ENCODE assay signal across 8 mouse cellular contexts in the genomic region with DNA sequence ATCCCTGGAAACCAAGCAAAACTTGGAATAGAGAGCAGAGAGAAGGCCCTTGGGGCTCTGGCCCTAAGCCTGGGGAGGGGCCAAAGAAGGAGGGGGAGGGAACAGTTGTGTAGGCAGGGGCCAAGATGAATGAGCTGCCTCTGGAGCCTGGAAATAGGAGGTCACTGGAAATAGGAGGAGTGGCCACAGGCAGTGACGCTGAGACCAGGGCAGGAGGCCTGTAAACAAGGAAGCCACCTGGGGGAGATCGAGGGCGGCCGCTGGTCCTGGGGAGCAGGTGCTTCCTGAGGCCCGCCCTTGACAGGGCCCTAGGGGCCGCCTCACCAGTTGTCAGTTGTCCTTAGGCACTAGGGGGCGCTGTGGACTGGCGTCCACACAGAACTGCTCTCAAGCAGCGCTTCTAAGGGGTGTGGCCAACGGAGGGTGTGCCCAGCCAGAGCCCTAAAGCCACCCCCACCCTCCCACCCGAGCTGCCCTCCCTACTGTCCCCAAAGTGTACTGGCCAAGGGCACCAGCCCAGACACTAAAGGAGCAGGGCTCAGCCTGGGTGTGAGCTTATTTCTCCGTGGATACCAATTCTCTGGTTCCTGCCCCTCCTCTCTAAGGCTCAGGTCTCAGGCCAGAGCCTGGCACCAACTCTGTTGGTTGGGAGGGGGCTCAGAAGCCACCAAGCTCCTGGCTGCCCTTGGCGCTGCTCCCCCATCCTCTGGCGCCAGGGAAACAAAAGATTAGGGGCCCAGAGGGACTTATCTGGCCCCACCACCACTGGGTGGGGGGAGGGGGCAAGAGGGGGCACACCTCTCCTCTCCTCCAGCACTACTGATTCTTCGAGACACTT. TPM values are rescaled to one million over a fixed set of nuclear protein-coding genes. Genes with fewer than 3 reads are reported as not detected.
DNase-seq lines count a peak whose midpoint lies in the region; ATAC-seq and TF ChIP-seq lines count a peak whose summit lies in the region.

No protein-coding gene starts in this region.

- peaks cover 24% of the 10 kb centered on the region for H3K36me3 ChIP-seq in forebrain, embryonic 16.5 days (ENCODE audit: control insufficient read depth, insufficient read depth)
- peaks cover 35% of the 10 kb centered on the region for H3K36me3 ChIP-seq in hindbrain, embryonic 12.5 days
- peaks cover 30% of the 10 kb centered on the region for H3K36me3 ChIP-seq in limb, embryonic 14.5 days (ENCODE audit: control insufficient read depth, insufficient read depth, low read length)
- H3K36me3 ChIP-seq in midbrain, embryonic 16.5 days (ENCODE audit: control insufficient read depth, insufficient read depth, low read length), result peaks cover 10% of the 10 kb centered on the region; the same call in 1 of the 2 replicates
- H3K36me3 ChIP-seq in stomach, postnatal 0 days (ENCODE audit: control insufficient read depth, insufficient read depth, low read length), result peaks cover 11% of the 10 kb centered on the region

- no peaks in the 10 kb centered on the region for H3K9me3 ChIP-seq in forebrain, embryonic 16.5 days (ENCODE audit: control insufficient read depth, low read length)
- H3K9me3 ChIP-seq in hindbrain, embryonic 12.5 days (replicated peaks), result no peaks in the 10 kb centered on the region
- H3K9me3 ChIP-seq in limb, embryonic 14.5 days (ENCODE audit: control insufficient read depth, low read length), result no peaks in the 10 kb centered on the region
- no peaks in the 10 kb centered on the region for H3K9me3 ChIP-seq in midbrain, embryonic 16.5 days (replicated peaks; ENCODE audit: control insufficient read depth, low read length, poor library complexity, severe bottlenecking)
- H3K9me3 ChIP-seq in stomach, postnatal 0 days (ENCODE audit: control insufficient read depth, low read length), result no peaks in the 10 kb centered on the region

- no peak for TF ChIP-seq EP300 in stomach, postnatal 0 days (optimal IDR thresholded peaks at IDR 0.05)

- peaks cover 17% of the 10 kb centered on the region for H3K4me1 ChIP-seq in forebrain, embryonic 16.5 days (replicated peaks; ENCODE audit: control insufficient read depth, insufficient read depth, low read length)
- peaks cover 30% of the 10 kb centered on the region for H3K4me1 ChIP-seq in hindbrain, embryonic 12.5 days
- peaks cover 11% of the 10 kb centered on the region for H3K4me1 ChIP-seq in limb, embryonic 14.5 days (ENCODE audit: control insufficient read depth, insufficient read depth, low read length)
- peaks cover 3% of the 10 kb centered on the region for H3K4me1 ChIP-seq in midbrain, embryonic 16.5 days (ENCODE audit: control insufficient read depth, insufficient read depth, low read length)
- H3K4me1 ChIP-seq in stomach, postnatal 0 days (replicated peaks; ENCODE audit: control insufficient read depth, insufficient read depth), result peaks cover 10% of the 10 kb centered on the region

- H3K27ac ChIP-seq in forebrain, embryonic 16.5 days (ENCODE audit: low read length), result peak overlapping the region; percentile 46
- peak overlapping the region; percentile 55 for H3K27ac ChIP-seq in hindbrain, embryonic 12.5 days
- no peak overlapping the region for H3K27ac ChIP-seq in limb, embryonic 14.5 days (replicated peaks; ENCODE audit: low read depth, low read length)
- H3K27ac ChIP-seq in midbrain, embryonic 16.5 days (ENCODE audit: low read length), result no peak overlapping the region
- H3K27ac ChIP-seq in stomach, postnatal 0 days (replicated peaks), result peak overlapping the region; percentile 71

- H3K9ac ChIP-seq in forebrain, embryonic 16.5 days (replicated peaks; ENCODE audit: low read depth, low read length), result no peak overlapping the region
- H3K9ac ChIP-seq in hindbrain, embryonic 12.5 days, result no peak overlapping the region
- H3K9ac ChIP-seq in limb, embryonic 14.5 days (ENCODE audit: low read depth, low read length, severe bottlenecking), result 0 out of 2 replicates have a peak overlapping the region, but pooled peaks have one; percentile 16
- H3K9ac ChIP-seq in midbrain, embryonic 16.5 days (ENCODE audit: low read depth, low read length), result no peak overlapping the region
- H3K9ac ChIP-seq in stomach, postnatal 0 days (ENCODE audit: low read length), result peak overlapping the region; percentile 43; the same call in 1 of the 2 replicates

- peak; percentile 82 for TF ChIP-seq CTCF in stomach, postnatal 0 days (IDR thresholded peaks at IDR 0.05; ENCODE audit: low read depth)

- WGBS in forebrain, embryonic 16.5 days, result 6% methylated on average over 15 of the region's 15 CpGs
- 7% methylated on average over 15 of the region's 15 CpGs for WGBS in hindbrain, embryonic 12.5 days
- WGBS in limb, embryonic 14.5 days, result 8% methylated on average over 11 of the region's 15 CpGs
- WGBS in midbrain, embryonic 16.5 days, result 7% methylated on average over 15 of the region's 15 CpGs
- 6% methylated on average over 14 of the region's 15 CpGs for whole genome bisulfite sequencing in stomach, postnatal 0 days

- H3K4me3 ChIP-seq in forebrain, embryonic 16.5 days (replicated peaks; ENCODE audit: low read length), result no peak overlapping the region
- H3K4me3 ChIP-seq in hindbrain, embryonic 12.5 days, result no peak overlapping the region
- no peak overlapping the region for H3K4me3 ChIP-seq in limb, embryonic 14.5 days (replicated peaks; ENCODE audit: low read length)
- H3K4me3 ChIP-seq in midbrain, embryonic 16.5 days (ENCODE audit: low read depth, low read length), result no peak overlapping the region
- 0 out of 2 replicates have a peak overlapping the region, but pooled peaks have one; percentile 18 for H3K4me3 ChIP-seq in stomach, postnatal 0 days (ENCODE audit: low read depth, low read length)

- TF ChIP-seq POLR2A in limb, embryonic 14.5 days (IDR thresholded peaks at IDR 0.05; ENCODE audit: borderline replicate concordance, extremely low read depth, insufficient read depth, insufficient read length), result no peak

- H3K27me3 ChIP-seq in forebrain, embryonic 16.5 days (replicated peaks; ENCODE audit: control insufficient read depth, insufficient read depth, low read length), result no peaks in the 10 kb centered on the region
- 0 out of 2 replicates have a peak, but pooled peaks cover 4% of the 10 kb centered on the region for H3K27me3 ChIP-seq in hindbrain, embryonic 12.5 days
- no peaks in the 10 kb centered on the region for H3K27me3 ChIP-seq in limb, embryonic 14.5 days (ENCODE audit: control insufficient read depth, insufficient read depth, low read length)
- no peaks in the 10 kb centered on the region for H3K27me3 ChIP-seq in midbrain, embryonic 16.5 days (ENCODE audit: control insufficient read depth, insufficient read depth, low read depth, low read length)
- no peaks in the 10 kb centered on the region for H3K27me3 ChIP-seq in stomach, postnatal 0 days (ENCODE audit: control insufficient read depth, insufficient read depth, low read length)

- ATAC-seq in forebrain, embryonic 16.5 days, result peak; percentile 60
- peak; percentile 79 for ATAC-seq in hindbrain, embryonic 12.5 days (ENCODE audit: low FRiP score)
- peak; percentile 71 for ATAC-seq in limb, embryonic 14.5 days (ENCODE audit: low FRiP score, low read depth)
- ATAC-seq in midbrain, embryonic 16.5 days, result peak; percentile 59
- ATAC-seq in stomach, postnatal 0 days (ENCODE audit: low FRiP score, low TSS enrichment), result peak; percentile 94

- 0 out of 2 replicates have a peak overlapping the region, but pooled peaks have one; percentile 0 for H3K4me2 ChIP-seq in forebrain, embryonic 16.5 days (ENCODE audit: low read length)
- H3K4me2 ChIP-seq in hindbrain, embryonic 12.5 days (replicated peaks), result peak overlapping the region; percentile 31
- H3K4me2 ChIP-seq in limb, embryonic 14.5 days (replicated peaks; ENCODE audit: low read depth, low read length, severe bottlenecking), result peak overlapping the region; percentile 26
- 0 out of 2 replicates have a peak overlapping the region, but pooled peaks have one; percentile 10 for H3K4me2 ChIP-seq in midbrain, embryonic 16.5 days (ENCODE audit: low read length)
- H3K4me2 ChIP-seq in stomach, postnatal 0 days (replicated peaks; ENCODE audit: low read depth), result peak overlapping the region; percentile 45

- peak; percentile 29 for DNase-seq in right cerebral cortex, adult 18-20 months
- DNase-seq in right cerebral cortex, postnatal 36 days (ENCODE audit: low spot score in 2 of 2), result no peak
- peak; percentile 67 to 70 for DNase-seq in cerebellum, adult 18-20 months
- peak; percentile 84 for DNase-seq in limb, embryonic 14.5 days (ENCODE audit: low spot score)
- DNase-seq in stomach, postnatal 0 days (ENCODE audit: low spot score), result peak; percentile 94

RNA-seq across cellular contexts. Expression of a gene that starts 11.7 kb away (rescaled TPM):
- 32.5 and 33.6 TPM in 2 replicates for polyA plus RNA-seq in forebrain, embryonic 16.5 days (2015; fragmentation: Nextera tagmentation; extraction: Ambion mirVana)
- polyA plus RNA-seq in hindbrain, embryonic 12.5 days (2016; fragmentation: Nextera tagmentation; extraction: Ambion mirVana), result 28.2 and 28.3 TPM in 2 replicates
- 17.0 and 19.2 TPM in 2 replicates for polyA plus RNA-seq in limb, embryonic 14.5 days (2012; rRNA removed)
- polyA plus RNA-seq in limb, embryonic 14.5 days (2014; fragmentation: Nextera tagmentation; extraction: Ambion mirVana), result 14.8 and 16.6 TPM in 2 replicates
- 30.2 and 31.7 TPM in 2 replicates for polyA plus RNA-seq in midbrain, embryonic 16.5 days (2015; fragmentation: Nextera tagmentation; extraction: Ambion mirVana)
- polyA plus RNA-seq in stomach, postnatal 0 days (2015; fragmentation: Nextera tagmentation; extraction: Ambion mirVana), result 7.7 and 8.0 TPM in 2 replicates

RNA-seq across cellular contexts. Expression of a gene that starts 25.4 kb away (rescaled TPM):
- polyA plus RNA-seq in forebrain, embryonic 16.5 days (2015; fragmentation: Nextera tagmentation; extraction: Ambion mirVana), result 4.8 and 5.5 TPM in 2 replicates
- polyA plus RNA-seq in hindbrain, embryonic 12.5 days (2016; fragmentation: Nextera tagmentation; extraction: Ambion mirVana), result 5.6 TPM in 2 replicates
- 8.7 and 9.0 TPM in 2 replicates for polyA plus RNA-seq in limb, embryonic 14.5 days (2012; rRNA removed)
- polyA plus RNA-seq in limb, embryonic 14.5 days (2014; fragmentation: Nextera tagmentation; extraction: Ambion mirVana), result 5.1 and 6.2 TPM in 2 replicates
- 4.4 and 5.0 TPM in 2 replicates for polyA plus RNA-seq in midbrain, embryonic 16.5 days (2015; fragmentation: Nextera tagmentation; extraction: Ambion mirVana)
- polyA plus RNA-seq in stomach, postnatal 0 days (2015; fragmentation: Nextera tagmentation; extraction: Ambion mirVana), result 3.7 TPM in 2 replicates

RNA-seq across cellular contexts. Expression of a gene that starts 29.1 kb away (rescaled TPM):
- 24.8 and 31.8 TPM in 2 replicates for polyA plus RNA-seq in forebrain, embryonic 16.5 days (2015; fragmentation: Nextera tagmentation; extraction: Ambion mirVana)
- 5.8 and 8.2 TPM in 2 replicates for polyA plus RNA-seq in hindbrain, embryonic 12.5 days (2016; fragmentation: Nextera tagmentation; extraction: Ambion mirVana)
- polyA plus RNA-seq in limb, embryonic 14.5 days (2012; rRNA removed), result 4.5 and 6.8 TPM in 2 replicates
- 14.7 and 15.1 TPM in 2 replicates for polyA plus RNA-seq in limb, embryonic 14.5 days (2014; fragmentation: Nextera tagmentation; extraction: Ambion mirVana)
- polyA plus RNA-seq in midbrain, embryonic 16.5 days (2015; fragmentation: Nextera tagmentation; extraction: Ambion mirVana), result 47.5 and 53.8 TPM in 2 replicates
- polyA plus RNA-seq in stomach, postnatal 0 days (2015; fragmentation: Nextera tagmentation; extraction: Ambion mirVana), result 17.0 and 19.4 TPM in 2 replicates

RNA-seq across cellular contexts. Expression of a gene that starts 50.8 kb away (rescaled TPM):
- polyA plus RNA-seq in forebrain, embryonic 16.5 days (2015; fragmentation: Nextera tagmentation; extraction: Ambion mirVana), result 4.6 and 11.3 TPM in 2 replicates
- 1.9 and 2.4 TPM in 2 replicates for polyA plus RNA-seq in hindbrain, embryonic 12.5 days (2016; fragmentation: Nextera tagmentation; extraction: Ambion mirVana)
- polyA plus RNA-seq in limb, embryonic 14.5 days (2012; rRNA removed), result 0.79 and 0.94 TPM in 2 replicates
- 0.48 and 0.68 TPM in 2 replicates for polyA plus RNA-seq in limb, embryonic 14.5 days (2014; fragmentation: Nextera tagmentation; extraction: Ambion mirVana)
- 9.5 and 10.5 TPM in 2 replicates for polyA plus RNA-seq in midbrain, embryonic 16.5 days (2015; fragmentation: Nextera tagmentation; extraction: Ambion mirVana)
- polyA plus RNA-seq in stomach, postnatal 0 days (2015; fragmentation: Nextera tagmentation; extraction: Ambion mirVana), result 2.0 and 2.6 TPM in 2 replicates

Comparison
In these comparisons a context has a peak if more than half of its experiments do, and no peak if none do; other contexts are left out.
1. DNase-seq: peak in right cerebral cortex, adult 18-20 months (single experiment), cerebellum, adult 18-20 months (2 of 2), limb, embryonic 14.5 days (single experiment) and stomach, postnatal 0 days (single experiment); none in right cerebral cortex, postnatal 36 days (0 of 2).
2. H3K27ac ChIP-seq: peak in forebrain, embryonic 16.5 days (single experiment), hindbrain, embryonic 12.5 days (single experiment) and stomach, postnatal 0 days (single experiment); none in limb, embryonic 14.5 days (single experiment) and midbrain, embryonic 16.5 days (single experiment).
3. H3K9ac ChIP-seq: peak in limb, embryonic 14.5 days (single experiment) and stomach, postnatal 0 days (single experiment); none in forebrain, embryonic 16.5 days (single experiment), hindbrain, embryonic 12.5 days (single experiment) and midbrain, embryonic 16.5 days (single experiment).
4. Peak in every context shown above with its lines, with median percentiles within 50 percentile points of each other: ATAC-seq and H3K4me2 ChIP-seq.